Mouse (Mus musculus) olfactory bulb, adult 2 months (tissue): ENCODE results near the gene Fbxo33. TPM values are rescaled to one million over a fixed set of nuclear protein-coding genes. Genes with fewer than 3 reads are reported as not detected.

Source experiments
- H3K27ac ChIP-seq: fragments of 200-500 bp; 2 replicates; pipeline ENCODE4 v1.5.1; 2012; ENCODE audit warnings: low read depth, low read length; ENCODE audit not compliant: insufficient read depth
- H3K4me1 ChIP-seq: fragments of 200-500 bp; 2 replicates; pipeline ENCODE4 v1.6.1; 2012; ENCODE audit warnings: low read length; ENCODE audit not compliant: control insufficient read depth, insufficient read depth
- H3K4me3 ChIP-seq: fragments of 200-500 bp; 2 replicates; pipeline ENCODE4 v1.5.1; 2012; ENCODE audit warnings: mild to moderate bottlenecking, low read depth, low read length, moderate library complexity; ENCODE audit not compliant: insufficient read depth
- CTCF ChIP-seq: fragments of 200-500 bp; IDR thresholded peaks from 2 replicates; pipeline ENCODE4 v1.5.1; 2012; ENCODE audit warnings: low read depth, mild to moderate bottlenecking, low read length, moderate library complexity; ENCODE audit not compliant: insufficient read depth
- POLR2A ChIP-seq: fragments of 200-500 bp; IDR thresholded peaks from 2 replicates; pipeline ENCODE4 v1.6.1; 2012; ENCODE audit warnings: mild to moderate bottlenecking, low read depth, low read length, moderate library complexity; ENCODE audit not compliant: insufficient read depth
- WGBS: fragments of 180-500 bp; shearing (Covaris S2); methylation state at CpG from one replicate; pipeline ENCODE4 v1.1.7; 2018; 5-methylcytosine and 5-hydroxymethylcytosine counted together
- polyA plus RNA-seq: library from polyadenylated mRNA; stranded (reverse); fragments of >200 nt; gene quantifications from 2 replicates; pipeline ENCODE4 v1.2.4, GENCODE M21; 2012; ENCODE audit warnings: low replicate concordance; ENCODE audit not compliant: missing spikeins, insufficient read depth, insufficient read length

The Fbxo33 gene
- polyA plus RNA-seq, 1 experiment: not detected

DNA sequence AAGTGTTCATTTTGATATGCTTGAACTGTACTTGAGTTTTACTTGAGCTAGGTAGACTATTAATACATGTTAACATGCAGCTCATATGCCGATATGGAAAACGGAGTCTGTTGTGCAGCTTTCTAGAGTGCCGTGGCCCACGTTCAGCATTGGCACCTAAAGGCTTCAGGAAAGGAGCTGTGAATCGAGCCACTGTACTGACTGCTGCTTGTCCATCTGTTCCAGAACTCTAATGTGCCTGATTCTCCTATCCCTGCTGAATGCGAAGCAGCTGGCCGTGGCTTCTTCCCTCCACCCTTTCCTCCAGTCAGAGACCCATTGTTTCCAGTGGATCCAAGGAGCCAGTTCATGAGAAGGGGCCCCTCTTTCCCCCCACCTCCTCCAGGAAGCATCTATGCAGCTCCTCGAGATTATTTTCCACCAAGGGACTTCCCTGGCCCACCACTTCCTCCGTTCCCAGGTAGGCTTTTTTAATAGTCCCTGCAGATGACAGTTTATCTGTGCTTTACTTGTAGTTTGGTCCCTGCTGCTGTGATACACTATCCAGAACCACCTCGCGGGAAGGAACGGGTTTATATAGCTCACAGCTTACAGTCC is 31.3 kb downstream of the Fbxo33 start:
- WGBS: 84% methylated on average over 12 of the region's 12 CpGs
- H3K4me3 ChIP-seq: no peak overlapping the region
- H3K27ac ChIP-seq: no peak overlapping the region
- no peak for TF ChIP-seq POLR2A
- TF ChIP-seq CTCF: no peak
- H3K4me1 ChIP-seq: no peaks in the 10 kb centered on the region

DNA sequence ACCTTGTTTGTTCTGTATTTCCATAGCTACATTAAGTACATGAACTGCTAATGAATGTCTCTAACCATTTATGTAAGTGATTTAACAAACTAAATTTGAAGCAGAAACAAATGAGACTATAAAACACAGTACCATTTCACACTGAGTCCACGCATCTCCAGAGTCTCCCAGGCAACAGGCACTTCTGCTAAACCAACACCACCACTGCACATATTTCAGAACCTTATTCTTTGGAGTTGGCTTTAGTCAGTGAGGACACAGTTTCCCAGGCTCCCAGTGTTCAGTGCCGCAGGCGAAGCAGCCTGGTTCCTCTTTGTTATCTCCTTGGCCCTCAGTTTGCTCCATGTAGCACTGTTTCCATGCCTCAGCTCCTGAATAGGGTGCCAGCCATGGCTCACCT is 41.7 kb downstream of the Fbxo33 start:
- TF ChIP-seq POLR2A: no peak
- TF ChIP-seq CTCF: no peak
- WGBS: 69% methylated on average over 3 of the region's 3 CpGs
- no peaks in the 10 kb centered on the region for H3K4me1 ChIP-seq
- no peak overlapping the region for H3K27ac ChIP-seq
- H3K4me3 ChIP-seq: no peak overlapping the region

DNA sequence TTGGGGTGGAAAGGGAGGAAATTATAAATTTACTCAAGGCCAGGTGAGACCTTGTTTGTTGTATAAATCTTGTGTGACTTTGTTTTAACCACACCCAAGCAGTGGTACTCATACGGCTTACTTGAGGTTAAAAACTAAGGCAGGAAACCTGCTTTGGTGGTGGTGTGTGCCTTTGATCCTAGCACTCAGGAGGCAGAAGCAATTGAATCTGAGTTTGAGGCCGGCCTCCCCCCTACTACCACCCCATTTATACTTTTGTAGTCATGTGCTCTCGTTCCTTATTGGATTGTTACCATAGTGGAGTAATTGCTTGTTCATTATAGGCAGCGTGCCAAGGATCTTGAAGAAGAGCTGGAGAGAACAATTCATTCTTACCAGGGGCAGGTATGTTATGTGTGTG is 49.6 kb downstream of the Fbxo33 start:
- no peaks in the 10 kb centered on the region for H3K4me1 ChIP-seq
- 68% methylated on average over 4 of the region's 4 CpGs for WGBS
- no peak overlapping the region for H3K27ac ChIP-seq
- TF ChIP-seq CTCF (no peak), POLR2A (no peak)
- no peak overlapping the region for H3K4me3 ChIP-seq

DNA sequence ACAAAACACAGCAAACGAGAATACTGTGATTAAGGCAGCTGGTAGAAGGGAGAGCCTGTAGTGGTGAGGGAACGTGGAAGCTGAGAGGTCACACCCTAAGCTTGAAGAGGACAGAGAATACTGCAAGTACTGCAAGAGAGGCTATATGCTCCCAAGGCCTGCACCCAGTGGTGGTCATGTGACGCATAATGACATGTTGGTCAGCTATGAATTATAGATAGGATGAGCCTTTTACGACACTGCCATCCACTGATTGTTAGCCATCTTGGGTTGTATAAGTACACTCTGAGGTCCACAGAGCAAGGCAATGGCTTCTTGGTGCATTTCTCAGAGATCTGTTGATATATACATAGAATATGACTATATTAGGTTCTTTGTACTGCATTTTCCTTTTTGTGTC is 53.0 kb downstream of the Fbxo33 start:
- TF ChIP-seq CTCF: no peak
- Histone ChIP-seq H3K4me1 (no peaks in the 10 kb centered on the region), H3K27ac (no peak overlapping the region), H3K4me3 (no peak overlapping the region)
- WGBS: 80% methylated on average over 4 of the region's 4 CpGs

DNA sequence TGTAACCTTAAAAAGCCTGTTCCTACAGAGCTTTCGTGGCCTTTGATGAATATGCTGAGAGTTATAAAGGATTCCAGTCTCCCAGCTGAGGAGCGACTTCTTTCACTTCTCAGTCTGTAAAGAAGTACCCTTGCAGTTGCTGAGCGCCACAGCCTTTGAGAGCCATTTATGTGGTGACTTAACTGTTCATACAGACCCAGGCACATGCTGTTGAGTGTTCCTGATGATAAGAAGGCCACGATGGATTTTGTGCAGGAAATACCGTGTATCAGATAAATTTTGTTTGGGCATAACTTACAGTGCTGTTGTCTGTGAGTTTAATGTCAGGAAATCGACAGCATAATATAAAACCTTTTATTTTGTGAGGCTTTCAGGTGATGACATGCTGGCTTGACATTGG is 55.0 kb downstream of the Fbxo33 start:
- H3K4me1 ChIP-seq: no peaks in the 10 kb centered on the region
- H3K4me3 ChIP-seq: no peak overlapping the region
- H3K27ac ChIP-seq: no peak overlapping the region
- no peak for TF ChIP-seq CTCF
- TF ChIP-seq POLR2A: no peak
- 94% methylated on average over 6 of the region's 6 CpGs for WGBS

DNA sequence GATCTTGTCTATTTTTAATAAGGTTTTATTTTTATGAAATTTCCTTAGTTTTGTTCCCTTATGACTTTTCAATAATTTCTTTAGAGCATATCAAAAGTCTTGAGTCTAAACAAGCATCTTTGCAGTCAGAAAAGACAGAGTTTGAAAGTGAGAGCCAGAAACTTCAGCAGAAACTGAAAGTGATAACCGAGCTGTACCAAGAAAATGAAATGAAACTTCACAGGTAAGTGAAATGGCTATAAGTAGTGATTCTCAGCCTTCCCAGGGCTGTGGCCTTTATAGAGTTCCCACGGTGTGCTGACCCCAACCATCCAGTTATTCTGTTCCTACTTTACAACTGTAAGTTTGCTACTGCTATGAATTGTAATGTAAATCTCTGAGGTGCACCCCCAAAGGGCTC is 56.7 kb downstream of the Fbxo33 start:
- 93% methylated on average over 2 of the region's 2 CpGs for WGBS
- Histone ChIP-seq H3K4me1 (no peaks in the 10 kb centered on the region), H3K27ac (no peak overlapping the region), H3K4me3 (no peak overlapping the region)
- TF ChIP-seq POLR2A: no peak
- no peak for TF ChIP-seq CTCF

DNA sequence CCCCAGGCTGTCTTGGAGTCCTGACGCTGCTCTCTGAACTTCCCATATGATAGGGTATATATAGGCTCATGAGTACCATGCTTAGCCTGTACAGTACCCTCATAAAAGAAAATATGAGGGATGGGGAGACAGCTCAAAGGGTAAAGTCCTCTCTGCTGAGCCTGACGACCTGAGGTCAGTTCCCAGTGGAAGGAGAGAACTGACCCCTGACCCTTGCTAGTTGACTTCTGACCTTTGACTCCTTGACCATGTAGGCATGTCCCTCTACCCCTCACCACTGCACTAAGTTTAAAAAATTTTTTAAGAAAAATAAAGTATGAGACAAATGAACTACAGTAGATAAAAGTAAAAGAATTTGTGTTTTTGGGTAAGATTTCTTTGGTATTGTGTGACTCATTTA is 58.4 kb downstream of the Fbxo33 start:
- 74% methylated on average over 2 of the region's 2 CpGs for WGBS
- TF ChIP-seq POLR2A (no peak), CTCF (no peak)
- no peaks in the 10 kb centered on the region for H3K4me1 ChIP-seq
- no peak overlapping the region for H3K4me3 ChIP-seq
- no peak overlapping the region for H3K27ac ChIP-seq

Other genes starting within 250 kb of the Fbxo33 start
- not detected in 2 replicates for gene Sec23a, start 207.7 kb downstream of the Fbxo33 start, polyA plus RNA-seq
- gene Gemin2, start 206.3 kb downstream of the Fbxo33 start, polyA plus RNA-seq: not detected in 2 replicates
- gene Trappc6b, start 158.3 kb downstream of the Fbxo33 start, polyA plus RNA-seq: not detected in 2 replicates
- 140 and 742 TPM in 2 replicates for gene Pnn, start 152.8 kb downstream of the Fbxo33 start, polyA plus RNA-seq
- 493 TPM in 1 of 2 replicates, not detected in the other for gene Mia2, start 123.9 kb downstream of the Fbxo33 start, polyA plus RNA-seq